Mouse (Mus musculus): ENCODE measurements at regions not wholly inside any gene's neighbourhood (a gene's known extent, or its start where the extent isn't known, plus 50 kb on each side); places are given as distances from the start of the nearest gene placed in this dataset.

- Histone ChIP-seq H3K27ac (ENCODE audit: low read depth, low read length) (no peak overlapping the region), H3K4me2 (replicated peaks; ENCODE audit: low read depth, low read length) (no peak overlapping the region), H3K4me1 (ENCODE audit: control insufficient read depth, insufficient read depth, low read length) (no peaks in the 10 kb centered on the region), H3K36me3 (ENCODE audit: control insufficient read depth, insufficient read depth, low read length) (no peaks in the 10 kb centered on the region), H3K27me3 (ENCODE audit: control insufficient read depth, insufficient read depth, low read length) (no peaks in the 10 kb centered on the region), H3K9me3 (ENCODE audit: control insufficient read depth, low read length) (no peaks in the 10 kb centered on the region), H3K4me3 (ENCODE audit: low read length) (no peak overlapping the region), H3K9ac (ENCODE audit: low read depth, low read length) (no peak overlapping the region)
- 79% methylated on average over 9 of the region's 9 CpGs for WGBS
- no peak for ATAC-seq (ENCODE audit: low FRiP score, low TSS enrichment)
Observed at GRCm38 (mm10) chr1:92347656-92348055, 126.0 kb downstream of the Ndufa10 start.

- Histone ChIP-seq H3K9me3 (ENCODE audit: control insufficient read depth, low read length) (0 out of 2 replicates have a peak, but pooled peaks cover 4% of the 10 kb centered on the region), H3K27me3 (ENCODE audit: control insufficient read depth, insufficient read depth, low read length) (no peaks in the 10 kb centered on the region), H3K4me3 (ENCODE audit: low read length) (no peak overlapping the region), H3K9ac (ENCODE audit: low read depth, low read length) (no peak overlapping the region), H3K4me2 (replicated peaks; ENCODE audit: low read depth, low read length) (no peak overlapping the region), H3K27ac (ENCODE audit: low read depth, low read length) (no peak overlapping the region), H3K4me1 (ENCODE audit: control insufficient read depth, insufficient read depth, low read length) (no peaks in the 10 kb centered on the region), H3K36me3 (ENCODE audit: control insufficient read depth, insufficient read depth, low read length) (no peaks in the 10 kb centered on the region)
- 60% methylated on average over 2 of the region's 2 CpGs for WGBS
- ATAC-seq (ENCODE audit: low FRiP score, low TSS enrichment) = peak; percentile 53; the same call in 1 of the 2 replicates
Observed at GRCm38 (mm10) chr1:92343768-92344167, 129.9 kb downstream of the Ndufa10 start.

GRCm38 (mm10) chr1:92343161-92343598 is 130.5 kb downstream of the Ndufa10 start:
- Histone ChIP-seq H3K27me3 (ENCODE audit: control insufficient read depth, insufficient read depth, low read length) (no peaks in the 10 kb centered on the region), H3K4me3 (ENCODE audit: low read length) (no peak overlapping the region), H3K27ac (ENCODE audit: low read depth, low read length) (no peak overlapping the region), H3K9ac (ENCODE audit: low read depth, low read length) (no peak overlapping the region), H3K9me3 (ENCODE audit: control insufficient read depth, low read length) (0 out of 2 replicates have a peak, but pooled peaks cover 4% of the 10 kb centered on the region), H3K4me1 (ENCODE audit: control insufficient read depth, insufficient read depth, low read length) (no peaks in the 10 kb centered on the region), H3K36me3 (ENCODE audit: control insufficient read depth, insufficient read depth, low read length) (no peaks in the 10 kb centered on the region), H3K4me2 (replicated peaks; ENCODE audit: low read depth, low read length) (no peak overlapping the region)
- 77% methylated on average over 5 of the region's 5 CpGs for WGBS
- ATAC-seq (ENCODE audit: low FRiP score, low TSS enrichment) = no peak

- 0 out of 2 replicates have a peak, but pooled peaks cover 4% of the 10 kb centered on the region for H3K9me3 ChIP-seq (ENCODE audit: control insufficient read depth, low read length)
- no peak overlapping the region for H3K4me2 ChIP-seq (replicated peaks; ENCODE audit: low read depth, low read length)
- no peak overlapping the region for H3K9ac ChIP-seq (ENCODE audit: low read depth, low read length)
- no peak for ATAC-seq (ENCODE audit: low FRiP score, low TSS enrichment)
- H3K4me1 ChIP-seq (ENCODE audit: control insufficient read depth, insufficient read depth, low read length) = no peaks in the 10 kb centered on the region
- no peak overlapping the region for H3K4me3 ChIP-seq (ENCODE audit: low read length)
- H3K36me3 ChIP-seq (ENCODE audit: control insufficient read depth, insufficient read depth, low read length) = no peaks in the 10 kb centered on the region
- H3K27ac ChIP-seq (ENCODE audit: low read depth, low read length) = no peak overlapping the region
- 89% methylated on average over 12 of the region's 12 CpGs for WGBS
- no peaks in the 10 kb centered on the region for H3K27me3 ChIP-seq (ENCODE audit: control insufficient read depth, insufficient read depth, low read length)
Observed at GRCm38 (mm10) chr1:92341846-92342540, 131.7 kb downstream of the Ndufa10 start.

- no peak for ATAC-seq (ENCODE audit: low FRiP score, low TSS enrichment)
- Histone ChIP-seq H3K4me1 (ENCODE audit: control insufficient read depth, insufficient read depth, low read length) (no peaks in the 10 kb centered on the region), H3K27me3 (ENCODE audit: control insufficient read depth, insufficient read depth, low read length) (no peaks in the 10 kb centered on the region), H3K4me2 (replicated peaks; ENCODE audit: low read depth, low read length) (no peak overlapping the region), H3K36me3 (ENCODE audit: control insufficient read depth, insufficient read depth, low read length) (no peaks in the 10 kb centered on the region), H3K4me3 (ENCODE audit: low read length) (no peak overlapping the region), H3K9ac (ENCODE audit: low read depth, low read length) (no peak overlapping the region), H3K27ac (ENCODE audit: low read depth, low read length) (no peak overlapping the region), H3K9me3 (ENCODE audit: control insufficient read depth, low read length) (0 out of 2 replicates have a peak, but pooled peaks cover 4% of the 10 kb centered on the region)
- 50% methylated on average over 7 of the region's 7 CpGs for WGBS
Observed at GRCm38 (mm10) chr1:92340644-92341043, 133.0 kb downstream of the Ndufa10 start.

- no peak overlapping the region for H3K4me2 ChIP-seq (replicated peaks; ENCODE audit: low read depth, low read length)
- no peak overlapping the region for H3K4me3 ChIP-seq (ENCODE audit: low read length)
- no peaks in the 10 kb centered on the region for H3K36me3 ChIP-seq (ENCODE audit: control insufficient read depth, insufficient read depth, low read length)
- H3K27ac ChIP-seq (ENCODE audit: low read depth, low read length) = no peak overlapping the region
- 0 out of 2 replicates have a peak, but pooled peaks cover 4% of the 10 kb centered on the region for H3K9me3 ChIP-seq (ENCODE audit: control insufficient read depth, low read length)
- no peak overlapping the region for H3K9ac ChIP-seq (ENCODE audit: low read depth, low read length)
- H3K4me1 ChIP-seq (ENCODE audit: control insufficient read depth, insufficient read depth, low read length) = no peaks in the 10 kb centered on the region
- no peaks in the 10 kb centered on the region for H3K27me3 ChIP-seq (ENCODE audit: control insufficient read depth, insufficient read depth, low read length)
- 75% methylated on average over 1 of the region's 1 CpGs for WGBS
- ATAC-seq (ENCODE audit: low FRiP score, low TSS enrichment) = no peak
Observed at GRCm38 (mm10) chr1:92338589-92338988, 135.1 kb downstream of the Ndufa10 start.

GRCm38 (mm10) chr1:92337450-92337849 is 136.2 kb downstream of the Ndufa10 start:
- H3K27ac ChIP-seq (ENCODE audit: low read depth, low read length) = no peak overlapping the region
- 0 out of 2 replicates have a peak, but pooled peaks have one; percentile 37 for ATAC-seq (ENCODE audit: low FRiP score, low TSS enrichment)

GRCm38 (mm10) chr1:92332248-92332584 is 136.7 kb upstream of the Hdac4 start:
- no peak; the same call in 1 of the 2 replicates for ATAC-seq (ENCODE audit: low FRiP score, low TSS enrichment)
- WGBS = 66% methylated on average over 7 of the region's 7 CpGs

More at GRCm38 (mm10) chr1:92337450-92337849, 136.2 kb downstream of the Ndufa10 start:
- Histone ChIP-seq H3K27me3 (ENCODE audit: control insufficient read depth, insufficient read depth, low read length) (no peaks in the 10 kb centered on the region), H3K9ac (ENCODE audit: low read depth, low read length) (no peak overlapping the region), H3K4me1 (ENCODE audit: control insufficient read depth, insufficient read depth, low read length) (no peaks in the 10 kb centered on the region), H3K4me3 (ENCODE audit: low read length) (no peak overlapping the region), H3K4me2 (replicated peaks; ENCODE audit: low read depth, low read length) (no peak overlapping the region), H3K36me3 (ENCODE audit: control insufficient read depth, insufficient read depth, low read length) (no peaks in the 10 kb centered on the region), H3K9me3 (ENCODE audit: control insufficient read depth, low read length) (0 out of 2 replicates have a peak, but pooled peaks cover 4% of the 10 kb centered on the region)
- 22% methylated on average over 8 of the region's 8 CpGs for whole genome bisulfite sequencing

GRCm38 (mm10) chr1:92331559-92332247 is 136.2 kb upstream of the Hdac4 start:
- Histone ChIP-seq H3K27ac (ENCODE audit: low read depth, low read length) (no peak overlapping the region), H3K36me3 (ENCODE audit: control insufficient read depth, insufficient read depth, low read length) (no peaks in the 10 kb centered on the region), H3K4me3 (ENCODE audit: low read length) (no peak overlapping the region), H3K9ac (ENCODE audit: low read depth, low read length) (no peak overlapping the region), H3K9me3 (ENCODE audit: control insufficient read depth, low read length) (no peaks in the 10 kb centered on the region), H3K27me3 (ENCODE audit: control insufficient read depth, insufficient read depth, low read length) (no peaks in the 10 kb centered on the region), H3K4me2 (replicated peaks; ENCODE audit: low read depth, low read length) (no peak overlapping the region), H3K4me1 (ENCODE audit: control insufficient read depth, insufficient read depth, low read length) (no peaks in the 10 kb centered on the region)
- ATAC-seq (ENCODE audit: low FRiP score, low TSS enrichment) = no peak
- 67% methylated on average over 5 of the region's 5 CpGs for WGBS

More at GRCm38 (mm10) chr1:92332248-92332584, 136.7 kb upstream of the Hdac4 start:
- H3K4me3 ChIP-seq (ENCODE audit: low read length) = no peak overlapping the region
- H3K9me3 ChIP-seq (ENCODE audit: control insufficient read depth, low read length) = no peaks in the 10 kb centered on the region
- H3K4me2 ChIP-seq (replicated peaks; ENCODE audit: low read depth, low read length) = no peak overlapping the region
- H3K27ac ChIP-seq (ENCODE audit: low read depth, low read length) = no peak overlapping the region
- no peak overlapping the region for H3K9ac ChIP-seq (ENCODE audit: low read depth, low read length)
- no peaks in the 10 kb centered on the region for H3K4me1 ChIP-seq (ENCODE audit: control insufficient read depth, insufficient read depth, low read length)
- H3K36me3 ChIP-seq (ENCODE audit: control insufficient read depth, insufficient read depth, low read length) = no peaks in the 10 kb centered on the region
- H3K27me3 ChIP-seq (ENCODE audit: control insufficient read depth, insufficient read depth, low read length) = no peaks in the 10 kb centered on the region

Data from kidney, embryonic 14.5 days (tissue).